Mouse (Mus musculus): ENCODE data around the gene Ncs1. TPM values are rescaled to one million over a fixed set of nuclear protein-coding genes. Genes with fewer than 3 reads are reported as not detected.

The Ncs1 gene
- polyA plus RNA-seq (2014; fragmentation: Illumina TruSeq; extraction: RNeasy Lipid Tissue Mini Kit (QIAGEN cat#74804)), result 0.88 TPM

DNA sequence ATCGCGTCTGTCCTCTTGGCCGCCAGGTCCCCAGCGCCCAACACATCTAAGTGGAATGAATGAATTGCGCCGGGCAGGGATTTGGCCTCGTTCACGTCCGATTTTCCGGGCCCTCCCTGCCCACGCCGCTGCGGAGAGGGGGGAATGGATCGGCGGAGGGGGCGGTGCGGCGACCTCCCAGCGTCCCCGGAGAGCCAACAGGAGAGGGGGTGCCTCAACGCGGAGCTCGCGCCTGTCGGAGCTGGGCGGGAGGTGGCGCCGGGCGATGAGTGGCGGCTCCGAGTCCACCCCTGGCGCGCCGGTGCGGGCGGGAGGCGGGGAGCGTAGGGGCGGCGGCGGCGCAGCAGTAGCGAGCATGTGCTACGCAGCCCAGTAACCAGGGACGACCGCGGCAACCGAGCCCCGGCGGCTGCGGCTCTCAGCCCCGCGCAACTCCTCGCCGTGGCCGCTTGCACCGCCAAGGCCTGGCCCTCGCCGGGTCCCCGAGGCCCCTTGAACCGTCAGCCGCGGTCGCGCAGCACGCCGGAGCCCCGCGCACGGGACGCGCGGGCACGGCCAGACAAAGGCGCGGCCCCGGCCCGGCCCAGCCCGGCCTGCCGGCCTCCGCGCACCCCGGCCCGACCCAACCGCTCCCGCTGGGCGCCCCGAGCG is at the start of gene Ncs1:
Gene Ncs1 (plus strand): TSS at position 333 of the 651 bp plus-strand sequence.

DNA sequence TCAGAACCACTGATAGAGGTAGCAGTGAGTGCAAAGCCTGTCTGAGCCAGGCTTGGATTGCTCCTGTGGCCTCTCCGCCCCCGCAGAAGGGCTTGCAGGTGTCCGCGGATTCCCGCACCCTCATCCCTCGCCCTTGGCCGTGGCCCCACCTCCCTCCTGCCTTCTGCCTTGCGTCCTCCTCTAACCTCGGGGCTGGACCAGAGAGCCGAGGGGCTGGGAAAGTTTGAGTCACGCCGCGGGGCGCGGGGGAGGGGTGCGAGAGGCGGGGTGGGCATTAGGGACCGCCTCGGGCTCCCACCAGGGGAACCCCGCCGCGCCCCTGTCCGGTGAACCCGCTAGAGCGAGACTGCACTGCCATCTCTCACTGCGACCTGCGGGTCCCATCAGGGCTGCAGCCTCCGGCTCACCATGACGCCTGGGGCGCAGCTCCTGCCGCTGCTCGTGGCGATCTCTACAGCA is 68.4 kb downstream of the Ncs1 start, which contains the start of gene Hmcn2:
Gene Hmcn2 (plus strand): TSS at position 409 of the 459 bp plus-strand sequence.

Other genes starting within 250 kb of the Ncs1 start
- gene Fnbp1, start 103.8 kb upstream of the Ncs1 start, polyA plus RNA-seq (2014; fragmentation: Illumina TruSeq; extraction: RNeasy Lipid Tissue Mini Kit (QIAGEN cat#74804)), result 39.0 TPM
- 43.7 TPM for gene Gpr107, start 93.5 kb upstream of the Ncs1 start, polyA plus RNA-seq (2014; fragmentation: Illumina TruSeq; extraction: RNeasy Lipid Tissue Mini Kit (QIAGEN cat#74804))
- gene Hmcn2, start 68.6 kb downstream of the Ncs1 start, polyA plus RNA-seq (2014; fragmentation: Illumina TruSeq; extraction: RNeasy Lipid Tissue Mini Kit (QIAGEN cat#74804)), result not detected
- gene Ass1, start 224.4 kb downstream of the Ncs1 start, polyA plus RNA-seq (2014; fragmentation: Illumina TruSeq; extraction: RNeasy Lipid Tissue Mini Kit (QIAGEN cat#74804)), result 2.3 TPM

All from ovary, adult 10 weeks (tissue).